Mouse (Mus musculus) kidney, adult 2 months (tissue): ENCODE measurements at regions not wholly inside any gene's neighbourhood (a gene's known extent, or its start where the extent isn't known, plus 50 kb on each side); places are given as distances from the start of the nearest gene placed in this dataset.

Experiments
- CTCF ChIP-seq: fragments of 200-500 bp; conservative IDR thresholded peaks from 2 replicates; pipeline ENCODE4 v1.5.1; 2011; ENCODE audit warnings: low read depth, mild to moderate bottlenecking, control low read depth, low read length, moderate library complexity, mixed read lengths; ENCODE audit not compliant: insufficient read depth, insufficient read length
- POLR2A ChIP-seq: fragments of 200-500 bp; IDR thresholded peaks from one replicate; pipeline ENCODE4 v1.6.1; 2011; ENCODE audit warnings: low read depth, low read length, control low read depth

- TF ChIP-seq POLR2A (no peak), CTCF (peak; percentile 49)
Observed at GRCm38 (mm10) chr2:170266407-170267101, 118.7 kb upstream of the Zfp217 start.
